Mouse (Mus musculus): ENCODE measurements around the gene Uba52.

DNA sequence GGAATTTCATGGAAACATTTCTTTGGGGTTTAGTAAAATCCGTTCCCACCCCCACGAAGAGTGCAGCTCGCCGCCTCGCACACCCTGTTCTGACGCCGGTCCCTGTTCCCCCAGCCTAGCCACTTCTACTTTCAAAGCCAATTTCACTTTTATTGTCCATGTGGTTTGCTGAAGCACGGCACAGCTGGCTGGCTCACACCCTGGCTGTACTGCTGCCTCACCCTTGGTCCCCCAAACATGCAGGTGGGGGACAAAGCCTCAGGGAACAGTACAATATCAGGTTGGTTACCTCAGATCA is 48.1 kb downstream of the Uba52 start:
- no peak for TF ChIP-seq CTCF (IDR thresholded peaks at IDR 0.05; ENCODE audit: low read depth)
- no peak for TF ChIP-seq EP300 (IDR thresholded peaks at IDR 0.05; ENCODE audit: low read depth)

Data from heart, postnatal 0 days (tissue).